Mouse (Mus musculus): Measurements from ENCODE around the gene Actn1.

- TF ChIP-seq CTCF (IDR thresholded peaks at IDR 0.05; ENCODE audit: low read depth) (no peak), EP300 (IDR thresholded peaks at IDR 0.05; ENCODE audit: low read depth) (no peak)
Observed at GRCm38 (mm10) chr12:80227835-80228234, 32.3 kb downstream of the Actn1 start.

Measured in heart, postnatal 0 days (tissue).